Mouse (Mus musculus): ENCODE measurements around the gene Ssh3. TPM values are rescaled to one million over a fixed set of nuclear protein-coding genes. Genes with fewer than 3 reads are reported as not detected.
"Not testable (repeated sequence)": the region's sequence is repeated elsewhere in the genome, so short reads cannot be mapped to it uniquely, and the experiment has no call there.

The Ssh3 gene
- total RNA-seq, 2 experiments from 2014 or later, result 16.8 to 21.9 TPM

GRCm38 (mm10) chr19:4296611-4297010 lies 27.6 kb upstream of the Ssh3 start:
- no peak for DNase-seq

DNA sequence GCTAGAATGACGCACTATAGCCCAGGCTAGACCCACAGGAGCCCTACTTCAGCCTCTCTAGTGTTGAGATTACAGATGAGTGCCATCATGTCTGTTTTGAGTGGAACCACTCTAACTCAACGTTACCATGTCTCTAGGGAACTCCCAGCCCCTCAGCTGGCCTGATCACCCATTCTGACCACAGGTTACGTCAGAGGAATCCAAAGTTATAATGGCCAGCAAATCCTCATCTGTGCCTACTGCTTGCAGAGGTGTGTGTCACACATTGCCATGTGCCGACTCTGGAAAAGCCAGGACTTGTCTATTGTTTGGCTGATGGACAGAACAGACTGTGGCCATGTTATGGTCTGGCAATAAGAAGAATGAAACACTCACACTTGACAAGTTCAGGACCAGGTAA lies 26.4 kb upstream of the Ssh3 start:
- DNase-seq, result no peak

GRCm38 (mm10) chr19:4294381-4295097 lies 25.6 kb upstream of the Ssh3 start:
- DNase-seq, result peak; percentile 63

- no peak for DNase-seq
These were observed 22.2 kb upstream of the Ssh3 start for GRCm38 (mm10) chr19:4291161-4291560.

DNA sequence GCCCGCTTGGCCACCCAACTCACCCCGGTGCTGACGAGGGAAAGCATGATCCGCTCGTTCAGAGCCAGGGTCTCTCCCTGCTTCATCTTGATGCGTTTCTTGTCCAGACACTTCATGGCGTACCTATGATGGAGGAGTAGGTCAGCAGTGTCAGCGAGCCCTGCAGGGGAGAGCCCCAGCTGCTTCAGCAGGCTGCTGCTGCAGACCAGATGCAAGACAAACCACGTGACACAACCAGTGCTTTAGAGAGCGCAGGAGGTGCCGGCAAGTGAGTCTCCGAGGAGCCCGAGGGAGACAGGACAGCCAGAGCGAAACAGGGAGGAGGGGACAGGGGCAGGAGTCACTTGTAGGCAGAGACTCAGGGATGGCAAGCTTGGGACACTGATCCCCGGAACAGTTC lies 21.8 kb upstream of the Ssh3 start:
- DNase-seq, result no peak

GRCm38 (mm10) chr19:4283653-4284052 lies 14.7 kb upstream of the Ssh3 start:
- no peak for DNase-seq

GRCm38 (mm10) chr19:4282898-4283553 lies 14.0 kb upstream of the Ssh3 start, which contains the start of gene Ankrd13d:
TSS of gene Ankrd13d (minus strand) at chr19:4283137.
- peak; percentile 88 for DNase-seq

DNA sequence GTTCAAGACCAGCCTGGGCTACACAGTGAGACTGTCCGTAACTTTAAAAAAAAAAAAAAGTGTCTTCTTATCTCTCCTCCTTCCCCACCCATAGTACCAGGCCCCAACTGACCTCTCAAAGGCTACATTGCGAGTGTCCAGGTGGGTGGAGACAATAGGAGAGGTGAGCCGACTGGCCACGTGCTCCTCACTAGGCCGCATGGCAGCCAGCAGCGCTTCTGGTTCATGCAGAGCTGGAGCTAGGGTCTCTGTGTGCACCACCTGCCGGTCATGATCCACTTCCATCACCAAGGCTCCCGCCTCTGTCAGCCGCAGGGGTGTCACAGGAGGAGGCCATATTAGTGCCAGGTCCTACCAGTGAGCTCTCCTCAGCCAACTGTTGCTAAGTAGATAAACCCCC lies 11.4 kb upstream of the Ssh3 start:
- no peak for DNase-seq

DNA sequence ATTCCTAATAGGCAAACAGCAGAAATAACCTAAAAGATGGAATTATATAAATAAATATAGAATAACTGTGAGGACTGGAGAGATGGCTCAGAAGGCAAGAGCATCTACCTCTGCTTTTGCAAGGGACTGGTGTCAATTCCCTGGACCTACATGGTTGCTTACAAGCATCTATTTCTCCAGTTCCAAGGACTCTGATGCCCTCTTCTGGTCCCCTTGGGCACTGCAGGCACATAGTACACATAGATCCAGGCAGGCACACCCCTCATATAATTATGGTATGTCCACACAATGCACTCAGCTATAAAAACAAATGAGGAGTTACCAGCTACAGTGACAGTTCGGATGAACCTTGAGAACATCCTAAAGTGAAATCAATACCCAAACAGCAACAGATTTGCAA lies 10.5 kb upstream of the Ssh3 start:
- no peak for DNase-seq

- no peak for DNase-seq
These were observed 2.0 kb upstream of the Ssh3 start for GRCm38 (mm10) chr19:4270972-4271371.

- DNase-seq, result peak; percentile 54
These were observed 1.2 kb upstream of the Ssh3 start for GRCm38 (mm10) chr19:4270187-4270586.

DNA sequence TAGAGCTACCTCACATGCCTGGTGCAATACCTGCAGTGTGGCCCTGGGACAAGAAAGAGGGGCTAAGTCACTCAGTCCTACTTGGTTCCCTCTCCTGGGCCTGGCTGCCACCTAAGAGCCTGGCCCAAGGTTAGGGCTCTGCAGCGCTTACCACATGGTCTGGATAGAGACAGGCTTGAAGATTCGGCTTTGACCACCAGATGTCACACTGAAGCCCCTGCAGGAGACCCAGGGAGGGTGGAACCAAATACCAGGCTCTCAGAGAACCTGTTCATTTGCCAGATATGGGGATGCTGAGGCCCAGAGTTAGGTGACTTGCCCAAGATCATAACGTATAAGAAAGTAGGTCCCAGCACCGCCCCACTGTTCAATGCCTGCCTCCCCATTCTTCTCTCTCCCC lies 3.0 kb downstream of the Ssh3 start:
- DNase-seq, result no peak

GRCm38 (mm10) chr19:4264171-4264780 lies 4.7 kb downstream of the Ssh3 start:
- DNase-seq, result peak; percentile 38

DNA sequence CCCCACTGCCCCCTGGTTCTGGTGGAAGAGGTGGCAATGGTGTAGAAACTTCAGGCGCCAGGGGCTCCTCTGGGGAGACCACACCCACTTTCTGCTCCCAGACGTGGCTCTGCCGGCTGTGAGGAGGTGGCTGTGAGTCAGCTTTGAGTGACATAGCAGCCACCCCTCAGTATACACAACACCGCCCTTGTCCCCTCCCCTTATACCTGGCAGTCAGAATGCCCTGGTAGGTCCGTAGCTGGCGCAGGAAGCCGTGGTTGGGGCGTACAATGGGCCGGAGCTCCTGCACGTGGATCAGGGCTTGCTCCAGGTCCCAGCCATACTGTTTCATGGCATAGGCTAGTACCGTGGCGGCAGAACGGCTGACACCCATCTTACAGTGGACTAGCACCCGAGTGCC lies 5.3 kb downstream of the Ssh3 start:
- no peak for DNase-seq

- DNase-seq, result no peak
These were observed 6.2 kb downstream of the Ssh3 start for GRCm38 (mm10) chr19:4262756-4263155.

- DNase-seq, result no peak
These were observed 7.8 kb downstream of the Ssh3 start for GRCm38 (mm10) chr19:4261038-4261698.

DNA sequence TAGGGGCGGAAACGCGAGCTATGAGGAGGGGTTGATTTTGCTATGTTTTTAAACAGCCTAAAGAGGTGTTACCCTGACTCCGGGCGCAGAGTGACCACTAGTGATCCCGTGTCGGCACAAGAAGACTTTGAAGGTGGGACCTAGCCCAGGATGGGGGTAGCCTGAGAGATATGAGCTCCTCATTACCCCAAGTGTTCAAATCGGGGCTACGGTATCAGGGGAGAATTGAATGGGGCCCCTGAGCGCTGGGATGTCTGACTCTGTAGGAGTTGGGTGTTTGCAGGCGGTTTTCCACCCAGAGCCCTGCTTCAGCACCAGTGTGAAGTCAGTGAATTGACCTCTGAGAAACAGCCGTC lies 11.1 kb downstream of the Ssh3 start:
- DNase-seq, result no peak

DNA sequence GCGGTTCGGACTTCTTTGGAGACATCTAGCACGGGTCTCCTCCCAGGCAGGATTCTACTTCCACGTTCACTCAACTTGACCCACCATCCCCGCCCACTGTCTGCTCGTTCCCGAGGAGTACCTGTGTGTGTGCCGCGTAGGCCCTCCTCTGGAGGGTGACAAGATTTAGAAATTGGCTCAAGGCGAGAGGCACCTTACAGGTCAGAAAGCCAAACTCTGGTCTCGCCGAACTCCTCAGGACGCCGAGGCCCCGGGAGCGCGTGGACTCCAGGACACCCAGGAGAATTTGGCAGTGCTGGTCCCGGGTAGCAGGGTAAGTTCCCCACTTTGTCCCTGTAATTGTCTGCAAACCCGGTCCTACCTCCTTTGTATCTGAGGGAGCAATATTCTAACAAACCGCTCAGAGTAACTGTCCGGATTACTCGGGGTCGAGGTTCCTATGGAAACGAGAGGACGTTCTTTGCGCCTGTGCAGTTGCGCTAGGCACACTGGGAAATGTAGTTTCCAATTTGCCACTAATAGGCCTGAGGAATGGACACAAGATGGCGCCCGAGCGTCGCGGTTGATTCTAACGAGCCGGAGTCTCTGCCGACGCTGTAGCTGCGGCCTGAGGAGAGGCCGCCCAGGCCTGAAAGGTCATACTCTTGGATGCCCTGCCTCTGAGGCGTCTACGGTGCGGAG lies 11.6 kb downstream of the Ssh3 start:
- DNase-seq, result peak; percentile 94

DNA sequence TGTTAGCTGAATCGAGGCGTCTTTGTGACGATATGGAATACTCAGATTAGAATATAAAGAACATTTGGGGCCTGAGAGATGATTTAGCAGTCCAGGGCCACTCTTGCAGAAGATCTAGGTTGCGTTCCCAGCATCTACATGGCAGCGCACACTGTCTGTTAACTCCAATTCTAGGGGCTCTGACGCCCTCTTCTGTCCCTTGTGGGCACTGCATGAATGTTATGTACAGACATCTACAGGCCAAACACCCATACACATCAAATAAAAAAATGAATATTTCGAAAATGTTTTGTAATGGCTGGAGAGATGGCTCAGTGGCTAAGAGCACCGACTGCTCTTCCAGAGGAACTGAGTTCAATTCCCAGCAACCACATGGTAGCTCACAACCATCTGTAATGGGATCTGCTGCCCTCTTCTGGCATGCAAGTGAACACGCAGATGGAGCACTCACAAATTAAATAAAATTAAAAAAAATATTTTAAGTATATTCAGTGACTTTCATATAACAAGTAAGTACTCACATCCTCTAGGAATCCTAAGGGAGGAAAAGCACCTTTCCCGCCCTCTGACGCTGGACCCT lies 13.3 kb downstream of the Ssh3 start:
- no peak for DNase-seq

DNA sequence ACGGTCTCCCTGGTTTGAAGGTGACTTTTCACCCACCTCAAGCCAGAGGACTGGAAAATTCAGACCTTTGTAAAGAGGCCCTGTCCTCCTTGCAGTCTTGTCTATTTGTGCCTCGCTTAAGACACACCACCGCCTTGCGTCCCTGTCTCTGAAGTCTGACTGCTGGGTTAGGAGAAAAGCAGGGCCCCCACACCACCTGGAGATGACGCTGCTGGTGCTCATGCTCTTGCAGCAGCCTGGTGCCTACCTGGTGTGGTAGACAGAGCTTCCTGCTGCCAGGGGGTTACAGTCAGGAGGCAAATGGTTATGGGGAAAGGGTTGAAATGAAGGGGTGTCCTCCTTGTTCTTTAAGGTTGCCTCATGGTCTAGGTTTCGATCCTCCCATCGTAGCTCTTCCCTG lies 14.8 kb downstream of the Ssh3 start:
- DNase-seq, result no peak

- DNase-seq, result not testable (repeated sequence)
These were observed 20.3 kb downstream of the Ssh3 start for GRCm38 (mm10) chr19:4248683-4249082.

DNA sequence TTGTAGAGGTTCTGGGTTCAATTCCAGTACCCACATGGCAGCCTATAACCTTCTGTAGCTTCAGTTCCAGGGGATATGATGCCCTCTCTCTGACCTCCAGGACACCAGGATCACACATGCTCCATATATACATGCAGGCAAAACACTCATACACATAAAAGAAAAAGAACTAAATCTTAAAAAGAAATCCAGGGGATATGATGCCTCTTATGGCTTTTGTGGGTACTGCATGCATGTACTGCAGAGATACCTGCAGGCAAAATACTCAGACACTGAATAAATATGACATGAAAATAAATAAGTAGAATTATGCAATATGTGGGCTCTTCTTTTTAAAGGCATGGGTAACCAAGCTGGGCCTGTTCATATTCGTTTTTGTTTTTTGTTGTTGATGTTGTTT lies 22.0 kb downstream of the Ssh3 start:
- no peak for DNase-seq
